Mouse (Mus musculus) heart, adult 18-20 months (tissue): ENCODE data around the gene Shld2. TPM values are rescaled to one million over a fixed set of nuclear protein-coding genes. Genes with fewer than 3 reads are reported as not detected.

Experiments used
- DNase-seq, 2 experiments: peaks; one replicate each; pipeline ENCODE4 v3.0.0; 2021 to 2022; ENCODE audit warnings: mixed read lengths in 1 of 2
- total RNA-seq, 2 experiments: library from RNA; stranded (reverse); gene quantifications; 2 replicates each; pipeline ENCODE4 v1.2.3; 2021

The Shld2 gene
- total RNA-seq, 2 experiments from 2014 or later, result 6.0 to 8.5 TPM

DNA sequence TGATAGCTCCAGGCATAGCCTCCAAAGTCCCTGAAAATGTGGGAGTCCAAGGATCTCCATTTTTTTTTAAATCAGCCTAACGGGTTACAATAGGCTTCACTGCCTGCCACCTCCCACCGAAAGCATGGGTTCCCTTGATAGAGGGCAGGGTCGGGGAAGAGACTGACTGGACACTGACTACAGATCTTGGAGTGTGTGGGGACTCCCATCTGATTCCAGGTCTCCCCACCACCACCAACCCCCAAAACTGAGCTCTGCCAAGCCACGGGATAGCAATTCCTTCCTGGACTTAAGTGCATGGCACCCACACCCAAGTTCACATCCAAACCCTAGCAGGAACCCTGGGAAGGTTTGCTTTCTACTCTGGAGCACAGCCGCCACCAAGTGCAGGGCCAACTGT, 89.9 kb downstream of the Shld2 start:
- no peak for DNase-seq

DNA sequence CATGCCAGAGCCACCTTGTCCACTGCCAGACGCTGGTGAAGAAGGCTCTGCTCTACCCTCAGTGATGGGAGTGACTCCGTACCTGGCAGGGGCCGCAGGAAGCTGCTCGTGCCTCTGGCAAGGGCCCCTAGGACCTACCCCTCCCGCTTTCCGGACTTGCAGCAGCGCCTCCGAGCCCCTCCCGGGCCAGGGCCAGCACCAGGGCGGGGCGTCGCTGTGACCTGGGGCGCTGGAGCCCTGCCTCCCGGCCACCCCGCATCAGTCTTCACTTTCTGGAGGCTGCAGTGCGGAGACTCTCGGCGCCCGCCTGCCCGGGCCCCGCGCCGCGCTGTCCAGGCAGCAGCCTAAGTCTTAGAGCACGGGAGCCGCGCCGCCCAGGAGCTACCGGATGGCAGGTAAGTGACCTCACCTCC, 90.5 kb downstream of the Shld2 start:
- no peak for DNase-seq

DNA sequence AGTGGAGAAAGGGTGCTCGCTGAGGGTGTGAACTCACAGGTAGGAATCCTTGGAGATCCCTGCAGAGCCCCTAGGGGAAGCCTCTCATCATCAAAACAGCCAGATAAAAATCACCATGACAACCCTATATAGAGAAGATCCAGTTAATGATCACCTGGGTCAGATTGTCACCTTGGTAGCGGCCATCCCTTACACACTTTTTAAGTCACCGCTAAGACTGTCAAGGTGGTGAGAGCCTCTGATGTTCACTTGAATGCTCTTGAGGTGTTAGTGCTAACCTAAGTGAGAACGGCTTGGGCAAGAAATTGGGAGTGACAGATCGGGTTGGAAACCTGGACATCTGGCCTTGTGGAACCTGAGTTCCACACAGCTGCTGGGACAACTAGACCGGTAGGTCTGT, 91.0 kb downstream of the Shld2 start, which contains the start of gene Syt15:
TSS of gene Syt15 (plus strand) at position 301 of the 400 bp plus-strand sequence.
- DNase-seq, result no peak

DNA sequence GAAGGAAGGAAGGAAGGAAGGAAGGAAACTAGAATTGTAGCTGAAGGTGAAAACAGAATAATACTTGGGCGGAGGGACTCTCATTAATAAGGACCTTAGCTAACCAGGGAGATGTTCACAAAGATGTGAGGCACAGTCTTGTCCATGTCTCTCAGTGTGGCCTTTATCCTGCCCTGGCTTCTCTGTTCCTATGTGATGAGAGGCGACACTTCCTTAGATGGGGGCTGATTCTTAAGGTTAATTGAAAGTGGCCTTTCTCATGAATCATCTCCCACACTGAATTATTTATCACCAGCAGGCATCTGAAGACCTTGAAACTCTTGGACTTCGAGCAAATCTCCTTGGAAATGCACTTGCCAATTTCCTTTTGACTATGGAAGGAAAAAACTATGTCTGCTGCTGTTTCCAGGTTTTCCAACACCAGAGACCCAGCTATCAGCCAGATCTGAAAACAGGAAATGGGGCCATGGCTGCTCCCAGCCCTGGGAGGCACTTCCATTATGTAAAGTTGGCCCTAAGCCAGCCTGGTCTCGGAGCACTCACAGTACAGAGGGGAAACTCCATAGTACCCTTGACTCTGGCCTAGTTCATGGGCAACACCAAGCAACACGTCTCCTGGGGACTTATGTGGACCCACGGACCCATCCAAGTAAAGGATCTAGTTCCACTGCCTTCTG, 94.7 kb downstream of the Shld2 start:
- DNase-seq, result no peak

DNA sequence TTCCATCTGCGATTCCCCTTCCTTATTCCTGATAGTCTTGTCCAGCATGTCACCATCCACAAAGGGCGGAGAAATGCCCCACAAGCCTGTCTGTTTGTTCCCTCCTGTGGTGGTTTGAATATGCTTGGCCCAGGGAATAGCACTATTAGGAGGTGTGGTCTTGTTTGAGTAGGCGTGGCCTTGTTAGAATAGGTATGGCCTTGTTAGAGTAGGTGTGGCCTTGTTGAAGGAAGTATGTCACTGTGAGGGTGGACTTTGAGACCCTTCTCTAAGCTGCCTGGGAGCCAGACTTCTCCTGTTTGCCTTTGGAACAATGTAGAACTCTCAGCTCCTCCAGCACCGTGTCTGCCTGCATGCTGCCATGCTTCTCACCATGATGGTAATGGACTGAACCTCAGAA, 100.4 kb downstream of the Shld2 start:
- DNase-seq, result no peak

DNA sequence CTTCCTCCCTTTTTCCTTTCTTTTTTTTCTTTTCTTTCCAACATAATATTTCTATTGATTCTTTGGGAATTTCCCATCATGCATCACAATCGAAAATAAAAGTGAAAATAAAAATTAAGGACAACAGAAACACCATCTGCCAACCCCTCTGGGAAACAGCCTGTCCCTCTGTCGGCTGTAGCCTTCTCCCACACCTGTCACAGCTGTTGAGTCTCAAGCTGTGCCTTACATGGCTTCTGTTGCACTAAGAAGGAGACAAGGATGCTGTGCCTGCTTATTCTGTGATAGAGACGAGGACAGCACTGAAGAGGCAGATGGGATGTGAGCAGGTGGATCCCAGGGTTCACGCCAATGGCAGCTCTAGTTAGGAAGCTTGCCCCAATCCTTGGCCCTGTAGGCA, 101.2 kb downstream of the Shld2 start:
- DNase-seq, result no peak

DNA sequence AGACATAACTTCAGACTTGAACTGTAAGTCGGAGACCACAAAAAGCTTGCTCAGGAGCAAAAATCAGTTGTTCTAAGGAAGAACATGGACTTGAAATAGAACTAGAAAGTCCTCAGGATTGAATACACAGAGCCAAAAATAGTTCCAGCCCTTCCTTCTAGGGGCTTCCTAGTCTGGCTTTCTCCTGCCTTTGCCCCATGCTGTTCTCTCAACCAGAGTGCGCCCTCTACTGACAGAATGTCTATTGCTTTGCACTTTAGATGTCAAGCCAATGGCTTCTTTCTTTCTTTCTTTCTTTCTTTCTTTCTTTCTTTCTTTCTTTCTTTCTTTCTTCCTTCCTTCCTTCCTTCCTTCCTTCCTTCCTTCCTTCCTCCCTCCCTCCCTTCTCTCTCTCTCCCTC, 101.6 kb downstream of the Shld2 start:
- DNase-seq, result peak in 1 of 2 experiments; percentile 75

DNA sequence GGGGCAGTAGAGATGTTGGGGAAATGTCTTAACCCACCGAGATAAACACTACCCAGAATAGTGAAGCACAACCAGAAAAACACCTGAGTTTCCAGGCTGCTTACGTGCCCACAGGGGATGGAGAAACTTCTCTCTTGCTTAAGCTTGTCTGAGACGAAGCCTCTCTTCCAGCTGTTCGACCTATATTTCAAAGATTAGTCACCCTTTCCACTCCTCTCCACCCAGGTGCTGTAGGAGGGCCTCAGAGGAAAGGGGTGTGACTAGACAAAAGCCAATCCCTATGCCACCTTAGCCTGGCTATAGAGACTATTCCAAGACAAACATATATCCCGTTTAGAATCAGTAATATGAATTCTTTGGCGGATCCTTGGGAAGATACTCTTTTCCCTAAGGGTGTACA, 102.3 kb downstream of the Shld2 start:
- no peak for DNase-seq

DNA sequence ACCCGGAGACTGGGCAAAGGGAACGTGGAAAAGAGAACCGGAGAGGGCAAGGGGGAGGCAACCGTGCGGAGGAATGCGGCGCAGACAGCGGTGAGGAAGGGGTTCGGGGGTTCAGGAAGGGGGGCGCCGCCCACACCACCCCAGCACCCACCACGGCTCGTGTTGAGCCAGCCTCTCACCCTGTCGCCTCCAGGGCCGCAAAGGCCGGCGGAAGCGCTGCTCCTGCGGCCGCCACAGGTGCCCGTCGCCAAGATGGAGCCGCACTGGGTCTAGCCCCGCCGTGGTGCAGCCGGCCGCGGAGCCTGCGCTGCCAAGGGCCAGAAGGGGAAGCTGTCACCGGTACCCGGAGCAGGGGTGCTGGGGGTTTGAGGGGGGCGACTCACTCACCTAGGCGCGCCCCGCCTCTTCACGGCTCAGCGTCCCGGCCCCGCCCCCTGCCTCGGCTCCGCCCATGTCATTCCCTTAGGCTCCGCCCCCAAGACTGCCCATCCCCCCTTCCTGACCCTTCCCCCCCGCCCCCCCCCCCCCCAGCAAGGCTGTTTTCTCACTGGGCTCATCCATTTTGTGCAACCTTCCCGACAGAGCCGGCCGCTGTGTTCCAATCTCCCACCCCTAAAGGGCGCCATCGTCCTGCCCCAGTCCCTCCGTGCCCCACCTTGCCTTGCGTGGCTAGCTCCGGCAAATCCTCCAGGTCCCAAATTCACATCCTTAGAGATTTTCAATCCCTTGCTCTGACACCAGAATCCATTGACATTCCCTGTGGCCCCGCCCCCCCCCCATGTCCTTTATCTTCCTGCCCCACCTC, 108.9 kb downstream of the Shld2 start, which contains the start of gene Gprin2:
TSS of gene Gprin2 (minus strand) at position 423 of the 805 bp plus-strand sequence.
- peak in 1 of 2 experiments; percentile 12 for DNase-seq

DNA sequence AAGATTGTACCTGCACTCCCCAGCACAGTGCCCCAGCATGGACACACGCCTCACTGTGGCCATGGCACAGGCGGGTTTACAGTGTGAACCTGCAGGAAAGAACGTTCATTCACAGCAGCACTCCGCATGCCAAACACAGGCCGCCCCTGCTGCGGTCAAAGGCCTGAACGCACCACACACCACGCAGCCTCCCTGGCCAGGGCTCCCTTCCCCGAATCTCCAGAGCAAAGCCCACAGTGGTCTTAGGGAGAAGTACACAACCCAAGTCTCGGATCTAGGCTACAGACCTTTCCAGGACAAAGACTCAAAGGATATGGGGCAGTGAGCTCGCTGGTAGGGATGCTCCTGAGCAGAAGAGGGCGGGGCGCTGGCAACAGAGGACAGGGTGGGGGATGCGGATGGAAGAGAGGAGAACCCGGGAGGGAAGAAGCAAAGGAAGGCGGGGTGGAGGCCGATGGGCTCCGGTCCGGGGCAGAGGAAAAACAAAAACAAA, 109.5 kb downstream of the Shld2 start:
- peak; percentile 14 to 39 for DNase-seq

DNA sequence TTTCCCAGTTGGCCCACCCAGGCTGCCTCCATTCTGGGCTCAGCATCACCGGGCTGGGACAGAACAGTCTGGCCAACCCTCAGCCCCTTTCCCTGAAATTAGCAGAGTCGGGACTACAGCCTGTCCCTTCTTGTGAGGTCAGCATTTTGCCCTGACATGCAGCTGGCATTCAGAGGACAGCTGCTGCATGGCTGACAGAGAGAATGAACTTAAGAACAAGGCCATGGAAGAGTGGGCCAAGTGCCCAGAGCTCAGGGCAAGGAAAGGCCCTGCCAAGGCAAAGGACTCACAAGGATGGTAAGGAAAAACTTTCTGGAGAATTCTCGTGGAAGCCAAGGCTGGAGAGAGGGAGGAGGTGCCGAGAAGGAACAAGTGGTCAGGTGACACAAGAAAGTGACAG, 113.6 kb downstream of the Shld2 start:
- no peak for DNase-seq

DNA sequence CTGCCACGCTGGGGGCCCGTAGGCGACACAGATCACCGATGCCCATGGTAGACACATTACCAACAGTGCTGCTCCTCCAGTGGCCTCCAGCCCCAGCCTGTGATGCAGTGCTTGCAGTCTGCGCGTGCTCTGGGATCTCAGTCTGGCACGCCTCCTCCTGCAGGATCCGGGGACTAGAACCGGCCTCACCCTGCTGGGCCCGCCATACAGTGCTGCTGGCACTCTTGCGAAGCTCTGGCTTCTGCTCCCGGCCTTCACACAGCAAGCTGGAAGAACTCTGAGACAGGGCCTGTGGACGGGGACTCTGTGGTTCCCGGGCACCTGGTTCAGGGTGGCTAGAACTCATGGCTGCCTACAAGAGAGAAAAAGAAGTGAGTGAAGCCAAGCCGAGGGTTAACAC, 114.8 kb downstream of the Shld2 start:
- no peak for DNase-seq

DNA sequence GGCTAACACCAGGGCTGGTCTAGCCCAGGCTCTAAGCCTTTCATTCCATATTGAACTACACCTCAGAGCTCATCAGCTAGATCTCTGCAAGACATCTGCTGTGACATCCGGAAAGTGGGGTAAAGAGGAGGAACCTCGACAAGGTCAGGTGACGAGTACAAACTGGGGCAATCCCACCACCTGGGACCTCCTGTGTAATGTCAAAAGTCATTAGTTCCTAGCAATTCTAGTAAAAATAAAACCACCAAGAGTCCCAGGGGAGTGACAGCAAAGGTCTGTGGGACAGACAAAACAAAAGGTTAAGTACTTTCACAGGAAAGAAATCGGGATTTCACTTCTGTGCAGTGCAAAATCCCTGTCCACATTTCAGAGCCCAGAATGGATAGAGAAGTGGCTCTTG, 116.4 kb downstream of the Shld2 start:
- no peak for DNase-seq

DNA sequence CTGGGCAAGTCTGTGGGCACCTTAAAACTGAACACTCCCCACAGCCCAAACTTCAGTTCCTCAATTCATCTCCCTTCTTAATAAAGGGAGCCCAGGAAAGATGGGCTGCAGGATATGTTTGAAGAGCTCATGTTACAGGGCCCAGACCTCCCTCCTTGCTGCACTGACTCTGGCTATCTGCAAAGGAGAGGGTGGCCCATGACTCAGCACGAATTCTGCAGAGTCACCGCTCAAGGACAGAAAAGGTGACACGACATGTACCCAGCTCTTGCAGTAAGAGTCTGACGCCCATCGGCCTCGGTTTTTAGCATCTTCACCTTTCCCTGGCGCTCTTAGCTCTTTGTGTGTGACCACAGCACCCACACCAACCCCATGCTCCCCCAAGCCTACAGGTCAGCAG, 119.9 kb downstream of the Shld2 start:
- DNase-seq, result no peak

DNA sequence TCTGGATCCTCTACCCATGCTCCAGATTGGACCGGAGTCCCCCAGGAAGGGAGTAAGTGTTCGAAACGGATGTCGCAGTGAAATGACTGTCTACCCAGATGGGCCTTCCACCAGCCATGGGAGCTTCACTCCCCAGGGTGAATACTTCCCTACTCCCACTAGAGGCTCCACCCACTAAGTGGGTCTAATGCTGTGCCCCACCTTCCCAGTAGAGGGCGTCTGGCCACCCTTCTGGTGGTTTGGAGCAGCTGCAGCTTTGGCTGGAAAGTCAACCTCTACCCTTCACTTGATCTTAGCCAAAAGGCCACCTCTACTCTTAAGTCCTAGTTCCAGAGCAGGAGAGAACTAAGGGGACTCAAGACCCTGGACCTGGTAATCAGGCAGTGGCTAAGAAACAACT, 121.7 kb downstream of the Shld2 start:
- DNase-seq, result peak; percentile 27 to 39

Other genes starting within 250 kb of the Shld2 start
- gene Anxa8, start 224.5 kb downstream of the Shld2 start, total RNA-seq, result 1 to 10 TPM; 1.8 to 5.4 TPM
- gene A630023A22Rik, start 207.7 kb downstream of the Shld2 start, total RNA-seq, result not detected
- gene Npy4r, start 158.0 kb downstream of the Shld2 start, total RNA-seq, result under 1 TPM; 0.07 to 0.13 TPM
- under 1 TPM; 0.13 to 0.25 TPM for gene Gprin2, start 108.8 kb downstream of the Shld2 start, total RNA-seq
- under 1 TPM; 0.35 to 0.67 TPM for gene Syt15, start 90.9 kb downstream of the Shld2 start, total RNA-seq
- 100 to 1,000 TPM; 148 to 183 TPM for gene Glud1, start 234 bp upstream of the Shld2 start, total RNA-seq
- gene Fam25c, start 44.9 kb upstream of the Shld2 start, total RNA-seq, result not detected
- gene Sncg, start 64.3 kb upstream of the Shld2 start, total RNA-seq, result 10 to 100 TPM; 11.6 to 12.6 TPM
- 10 to 100 TPM; 30.1 to 30.7 TPM for gene Mmrn2, start 65.0 kb upstream of the Shld2 start, total RNA-seq
- 10 to 100 TPM; 52.9 to 56.9 TPM for gene Bmpr1a, start 192.8 kb upstream of the Shld2 start, total RNA-seq
- not detected for gene 9230112D13Rik, start 212.3 kb upstream of the Shld2 start, total RNA-seq